Mouse (Mus musculus): Measurements from ENCODE around the gene Chn2.

DNA sequence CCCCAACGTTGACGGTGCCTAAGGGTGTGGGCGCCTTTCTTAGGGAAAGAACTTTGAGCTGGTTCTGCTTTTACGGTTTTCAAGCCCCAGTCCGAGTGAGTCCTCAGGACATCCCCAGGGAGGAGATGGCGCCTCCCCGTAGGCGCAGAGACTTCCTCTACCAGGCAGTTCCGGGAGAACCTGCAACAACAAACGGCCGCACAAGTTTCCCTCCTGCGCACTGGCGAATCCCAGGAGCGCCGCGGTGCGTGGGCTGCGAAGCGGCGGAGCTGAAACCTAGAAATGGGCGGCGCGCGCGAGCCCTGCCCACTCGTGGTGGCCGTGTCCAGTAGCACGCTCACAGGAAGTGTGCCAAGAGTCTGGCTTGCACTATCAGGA, 288.3 kb downstream of the Chn2 start:
- no peak for TF ChIP-seq CTCF (IDR thresholded peaks at IDR 0.05; ENCODE audit: insufficient read depth, low read length)
- TF ChIP-seq POLR2A (IDR thresholded peaks at IDR 0.05; ENCODE audit: borderline replicate concordance, extremely low read depth, low read depth, low read length) = peak; percentile 40; the same call in 1 of the 2 replicates

Measured in lung, adult 2 months (tissue).